Mouse (Mus musculus) gastrocnemius, adult 8-10 months (tissue): ENCODE data around the gene Parg. TPM values are rescaled to one million over a fixed set of nuclear protein-coding genes. Genes with fewer than 3 reads are reported as not detected.
A peak's percentile ranks its signal among the peaks of the same experiment; 100 is the strongest.
"Not testable (repeated sequence)": the region's sequence is repeated elsewhere in the genome, so short reads cannot be mapped to it uniquely, and the experiment has no call there.

Experiments
- DNase-seq, 2 experiments: peaks; one replicate each; pipeline ENCODE4 v3.0.0; 2022; ENCODE audit warnings: low spot score in 2 of 2
- total RNA-seq, 4 experiments: library from RNA; stranded (reverse); gene quantifications; 2 replicates each; pipeline ENCODE4 v1.2.4; 2022

The Parg gene
- total RNA-seq, 4 experiments from 2014 or later: 16.4 to 20.8 (median 18.5) TPM

GRCm38 (mm10) chr14:32179393-32180195 lies 22.2 kb upstream of the Parg start:
- no peak for DNase-seq

- no peak for DNase-seq
Observed at GRCm38 (mm10) chr14:32180861-32181260, 20.9 kb upstream of the Parg start.

GRCm38 (mm10) chr14:32183846-32184245 lies 17.9 kb upstream of the Parg start:
- no peak for DNase-seq

- no peak for DNase-seq
Observed at GRCm38 (mm10) chr14:32190627-32191391, 10.9 kb upstream of the Parg start.

GRCm38 (mm10) chr14:32191926-32192325 lies 9.8 kb upstream of the Parg start:
- DNase-seq: no peak

- peak; percentile 4 to 17 for DNase-seq
Observed at GRCm38 (mm10) chr14:32192437-32192836, 9.3 kb upstream of the Parg start.

- DNase-seq: not testable (repeated sequence)
Observed at GRCm38 (mm10) chr14:32193557-32193956, 8.2 kb upstream of the Parg start.

- no peak for DNase-seq
Observed at GRCm38 (mm10) chr14:32201354-32201753, 395 bp upstream of the Parg start.

- DNase-seq: no peak
Observed at GRCm38 (mm10) chr14:32226601-32227000, 24.9 kb downstream of the Parg start.

- peak in 1 of 2 experiments; percentile 20 for DNase-seq
Observed at GRCm38 (mm10) chr14:32228996-32229395, 27.2 kb downstream of the Parg start.

- DNase-seq: no peak
Observed at GRCm38 (mm10) chr14:32242401-32242800, 40.7 kb downstream of the Parg start.

GRCm38 (mm10) chr14:32246019-32246418 lies 44.3 kb downstream of the Parg start:
- DNase-seq: no peak

GRCm38 (mm10) chr14:32249616-32250015 lies 47.9 kb downstream of the Parg start:
- DNase-seq: no peak

GRCm38 (mm10) chr14:32260830-32261229 lies 59.1 kb downstream of the Parg start:
- no peak for DNase-seq

GRCm38 (mm10) chr14:32261741-32262140 lies 60.0 kb downstream of the Parg start:
- DNase-seq: no peak

GRCm38 (mm10) chr14:32268999-32269398 lies 67.2 kb downstream of the Parg start:
- DNase-seq: no peak

GRCm38 (mm10) chr14:32269589-32269988 lies 67.8 kb downstream of the Parg start:
- DNase-seq: no peak

- no peak for DNase-seq
Observed at GRCm38 (mm10) chr14:32301622-32302021, 99.9 kb downstream of the Parg start.

- no peak for DNase-seq
Observed at GRCm38 (mm10) chr14:32302423-32302822, 100.7 kb downstream of the Parg start.

- DNase-seq: no peak
Observed at GRCm38 (mm10) chr14:32304921-32305320, 103.2 kb downstream of the Parg start.

GRCm38 (mm10) chr14:32309876-32310275 lies 108.1 kb downstream of the Parg start:
- DNase-seq: no peak

- no peak for DNase-seq
Observed at GRCm38 (mm10) chr14:32311381-32312035, 109.8 kb downstream of the Parg start.
